Mouse (Mus musculus) bone marrow macrophage, adult 2 months (primary cell): ENCODE measurements around the gene Spred3. TPM values are rescaled to one million over a fixed set of nuclear protein-coding genes. Genes with fewer than 3 reads are reported as not detected.
"Not testable (repeated sequence)": the region's sequence is repeated elsewhere in the genome, so short reads cannot be mapped to it uniquely, and the experiment has no call there.

Source experiments
- H3K27ac ChIP-seq: 2 replicates; pipeline ENCODE4 v1.5.1; 2012; ENCODE audit warnings: low read depth, low read length; ENCODE audit not compliant: insufficient read depth
- H3K4me1 ChIP-seq: 2 replicates; pipeline ENCODE4 v1.6.1; 2012; ENCODE audit warnings: low read length; ENCODE audit not compliant: control insufficient read depth, insufficient read depth
- H3K4me3 ChIP-seq: 2 replicates; pipeline ENCODE4 v1.5.1; 2012; ENCODE audit warnings: mild to moderate bottlenecking, low read length, moderate library complexity; ENCODE audit not compliant: insufficient read depth
- CTCF ChIP-seq: IDR thresholded peaks from 2 replicates; pipeline ENCODE4 v1.5.1; 2012; ENCODE audit warnings: low read depth, mild to moderate bottlenecking, low read length, moderate library complexity
- POLR2A ChIP-seq: IDR thresholded peaks from 2 replicates; pipeline ENCODE4 v1.6.1; 2012; ENCODE audit warnings: mild to moderate bottlenecking, low read depth, low read length, borderline replicate concordance
- polyA plus RNA-seq: library from polyadenylated mRNA; stranded (reverse); fragments of >200 nt; gene quantifications from 2 replicates; pipeline ENCODE4 v1.2.4, GENCODE M21; 2012; ENCODE audit not compliant: missing spikeins, insufficient read depth, insufficient read length

The Spred3 gene
- 11.1 and 12.7 TPM in 2 replicates for polyA plus RNA-seq

- Histone ChIP-seq H3K4me1 (peaks cover 3% of the 10 kb centered on the region; the same call in 1 of the 2 replicates), H3K4me3 (peak within 1 kb of the TSS; percentile 72), H3K27ac (peak within 1 kb of the TSS; percentile 62)
- TF ChIP-seq POLR2A (no peak), CTCF (no peak)
Observed at GRCm38 (mm10) chr7:29170066-29170754, at the start of gene Spred3, which contains the start of gene Ggn. Gene Spred3, minus strand, starts transcription at chr7:29170411. Gene Ggn, plus strand, starts transcription at chr7:29170210.

- H3K27ac ChIP-seq = no peak overlapping the region
- no peak overlapping the region for H3K4me3 ChIP-seq
- no peak for TF ChIP-seq CTCF
- peaks cover 4% of the 10 kb centered on the region; the same call in 1 of the 2 replicates for H3K4me1 ChIP-seq
Observed at GRCm38 (mm10) chr7:29214846-29215245, 44.6 kb upstream of the Spred3 start.

GRCm38 (mm10) chr7:29214236-29214635, 44.0 kb upstream of the Spred3 start:
- TF ChIP-seq POLR2A = no peak
- Histone ChIP-seq H3K27ac (no peak overlapping the region), H3K4me3 (no peak overlapping the region), H3K4me1 (peaks cover 6% of the 10 kb centered on the region; the same call in 1 of the 2 replicates)

GRCm38 (mm10) chr7:29213675-29214082, 43.5 kb upstream of the Spred3 start, which contains the start of gene Catsperg1:
Gene Catsperg1, minus strand, starts transcription at chr7:29214035.
- TF ChIP-seq CTCF = no peak
- TF ChIP-seq POLR2A = no peak
- Histone ChIP-seq H3K27ac (no peak within 1 kb of the TSS), H3K4me3 (no peak within 1 kb of the TSS), H3K4me1 (peaks cover 6% of the 10 kb centered on the region; the same call in 1 of the 2 replicates)

- H3K4me3 ChIP-seq, H3K27ac ChIP-seq, H3K4me1 ChIP-seq: not testable (repeated sequence)
Observed at GRCm38 (mm10) chr7:29212775-29213560, 42.8 kb upstream of the Spred3 start.

- Histone ChIP-seq H3K27ac (peak overlapping the region; percentile 73), H3K4me1 (peaks cover 6% of the 10 kb centered on the region; the same call in 1 of the 2 replicates), H3K4me3 (peak overlapping the region; percentile 48)
- TF ChIP-seq POLR2A (no peak), CTCF (no peak)
Observed at GRCm38 (mm10) chr7:29212199-29212765, 42.1 kb upstream of the Spred3 start.

GRCm38 (mm10) chr7:29211415-29212198, 41.4 kb upstream of the Spred3 start:
- peak overlapping the region; percentile 73 for H3K27ac ChIP-seq
- TF ChIP-seq CTCF = no peak
- no peak for TF ChIP-seq POLR2A

GRCm38 (mm10) chr7:29211013-29211412, 40.8 kb upstream of the Spred3 start:
- H3K4me3 ChIP-seq = peak overlapping the region; percentile 55
- not testable (repeated sequence) for H3K4me1 ChIP-seq
- H3K27ac ChIP-seq = peak overlapping the region; percentile 73

More at GRCm38 (mm10) chr7:29211415-29212198, 41.4 kb upstream of the Spred3 start:
- peaks cover 6% of the 10 kb centered on the region; the same call in 1 of the 2 replicates for H3K4me1 ChIP-seq
- peak overlapping the region; percentile 48 for H3K4me3 ChIP-seq

GRCm38 (mm10) chr7:29202577-29202976, 32.4 kb upstream of the Spred3 start:
- no peak overlapping the region for H3K4me3 ChIP-seq
- H3K27ac ChIP-seq = no peak overlapping the region
- peaks cover 4% of the 10 kb centered on the region for H3K4me1 ChIP-seq
- TF ChIP-seq POLR2A (no peak), CTCF (no peak)

GRCm38 (mm10) chr7:29194230-29194629, 24.0 kb upstream of the Spred3 start:
- H3K4me3 ChIP-seq, H3K4me1 ChIP-seq: not testable (repeated sequence)

GRCm38 (mm10) chr7:29181323-29181722, 11.1 kb upstream of the Spred3 start:
- H3K4me3 ChIP-seq, H3K4me1 ChIP-seq, H3K27ac ChIP-seq: not testable (repeated sequence)

More at GRCm38 (mm10) chr7:29194230-29194629, 24.0 kb upstream of the Spred3 start:
- H3K27ac ChIP-seq = not testable (repeated sequence)
